Mouse (Mus musculus) megakaryocyte, embryonic 14.5 days (primary cell): ENCODE measurements around the gene Soat2.

Experiments used
- FLI1 ChIP-seq: IDR thresholded peaks from 2 replicates; pipeline ENCODE4 v1.6.1; 2012; ENCODE audit warnings: low read length, inconsistent platforms, mixed read lengths
- GATA1 ChIP-seq: IDR thresholded peaks from 3 replicates; pipeline ENCODE4 v1.6.1; 2012; ENCODE audit warnings: mixed read lengths, low read length, inconsistent platforms, borderline replicate concordance

GRCm38 (mm10) chr15:102134709-102135108, 15.6 kb upstream of the Soat2 start:
- TF ChIP-seq FLI1 (no peak), GATA1 (no peak)
